Mouse (Mus musculus): ENCODE results near the gene Trim38.
"Not testable (repeated sequence)": the region's sequence is repeated elsewhere in the genome, so short reads cannot be mapped to it uniquely, and the experiment has no call there.

Trim38 gene

DNA sequence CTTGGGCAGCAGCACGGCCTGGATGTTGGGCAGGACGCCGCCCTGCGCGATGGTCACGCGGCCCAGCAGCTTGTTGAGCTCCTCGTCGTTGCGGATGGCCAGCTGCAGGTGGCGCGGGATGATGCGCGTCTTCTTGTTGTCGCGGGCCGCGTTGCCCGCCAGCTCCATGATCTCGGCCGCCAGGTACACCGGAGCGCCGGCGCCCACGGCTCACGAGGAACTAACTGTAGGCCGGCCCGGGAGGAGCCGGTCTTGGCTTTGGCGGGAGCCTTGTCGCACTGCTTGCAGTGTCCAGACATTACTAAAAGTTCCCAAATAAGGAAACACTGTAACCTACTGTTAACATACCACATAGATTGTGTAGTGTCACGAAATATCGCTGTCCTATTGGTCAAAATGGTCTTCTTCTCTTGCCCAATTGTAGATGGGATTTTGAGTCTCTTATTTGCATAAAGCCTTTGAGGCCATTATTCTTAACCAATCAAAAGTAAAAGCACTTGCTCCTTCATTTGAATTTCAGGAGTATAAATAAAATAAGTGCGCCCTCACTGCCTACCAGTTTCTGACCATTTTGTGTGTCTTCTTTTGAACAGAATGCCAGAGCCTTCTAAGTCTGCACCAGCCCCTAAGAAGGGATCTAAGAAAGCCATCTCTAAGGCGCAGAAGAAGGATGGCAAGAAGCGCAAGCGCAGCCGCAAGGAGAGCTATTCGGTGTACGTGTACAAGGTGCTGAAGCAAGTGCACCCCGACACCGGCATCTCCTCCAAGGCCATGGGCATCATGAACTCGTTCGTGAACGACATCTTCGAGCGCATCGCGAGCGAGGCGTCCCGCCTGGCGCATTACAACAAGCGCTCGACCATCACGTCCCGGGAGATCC is 23.3 kb upstream of the Trim38 start, which contains the start of gene Hist1h2bb:
Hist1h2bb (plus strand) TSS at position 534 of the 880 bp plus-strand sequence.
- CTCF ChIA-PET = not testable (repeated sequence)

DNA sequence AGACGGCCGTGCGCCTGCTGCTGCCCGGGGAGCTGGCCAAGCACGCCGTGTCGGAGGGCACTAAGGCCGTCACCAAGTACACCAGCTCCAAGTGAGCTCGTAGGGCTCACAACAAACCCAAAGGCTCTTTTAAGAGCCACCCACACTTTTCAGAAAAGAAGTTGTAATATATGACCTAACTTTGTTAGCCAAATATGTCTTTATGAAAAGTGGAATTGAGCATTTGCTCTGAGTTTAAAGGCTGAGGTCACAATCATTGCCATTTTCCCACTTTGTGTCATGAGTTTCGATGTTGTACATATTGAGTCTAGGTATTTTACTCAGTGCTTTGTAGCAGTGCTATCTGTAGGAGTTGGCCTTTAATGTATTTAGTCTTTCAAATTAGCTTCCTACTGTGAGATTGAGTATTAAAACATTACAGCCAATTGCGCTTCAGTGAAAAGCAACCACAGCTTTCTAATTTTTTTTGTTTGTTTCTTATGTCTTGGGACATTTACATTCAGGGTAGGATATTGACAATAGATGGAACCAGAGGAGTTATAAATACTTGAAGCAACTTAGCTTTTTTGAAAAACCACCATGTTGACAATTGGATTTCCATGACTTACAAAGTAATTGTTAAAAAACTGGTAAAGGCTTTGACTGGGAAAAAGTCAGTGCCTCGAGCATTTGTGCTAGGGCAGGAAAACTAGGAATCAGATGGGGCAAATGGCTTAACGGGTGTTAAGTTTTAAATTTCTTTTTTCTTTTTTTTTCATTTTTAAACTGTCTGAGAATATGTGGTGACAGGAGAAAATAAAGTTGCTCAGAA is 22.4 kb upstream of the Trim38 start:
- CTCF ChIA-PET = no interaction called here

DNA sequence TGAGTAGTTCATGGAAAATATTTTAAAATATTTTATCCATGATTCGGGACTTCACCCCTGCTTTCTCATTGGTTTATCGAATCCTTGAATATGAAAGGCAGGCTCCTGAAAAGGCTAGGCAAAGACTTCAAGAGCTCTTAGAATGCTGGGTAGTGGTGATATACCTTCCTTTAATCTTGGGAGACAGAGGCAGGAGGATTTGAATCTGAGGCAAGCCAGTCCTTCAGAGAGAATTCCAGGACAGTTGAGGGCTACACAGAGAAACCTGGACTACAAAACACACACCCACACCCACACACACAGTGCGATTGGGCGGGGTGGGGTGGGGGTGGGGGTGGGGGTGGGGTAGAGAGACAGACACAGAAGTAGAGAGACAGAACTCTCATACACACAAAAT is 21.8 kb upstream of the Trim38 start:
- CTCF ChIA-PET = no interaction called here

DNA sequence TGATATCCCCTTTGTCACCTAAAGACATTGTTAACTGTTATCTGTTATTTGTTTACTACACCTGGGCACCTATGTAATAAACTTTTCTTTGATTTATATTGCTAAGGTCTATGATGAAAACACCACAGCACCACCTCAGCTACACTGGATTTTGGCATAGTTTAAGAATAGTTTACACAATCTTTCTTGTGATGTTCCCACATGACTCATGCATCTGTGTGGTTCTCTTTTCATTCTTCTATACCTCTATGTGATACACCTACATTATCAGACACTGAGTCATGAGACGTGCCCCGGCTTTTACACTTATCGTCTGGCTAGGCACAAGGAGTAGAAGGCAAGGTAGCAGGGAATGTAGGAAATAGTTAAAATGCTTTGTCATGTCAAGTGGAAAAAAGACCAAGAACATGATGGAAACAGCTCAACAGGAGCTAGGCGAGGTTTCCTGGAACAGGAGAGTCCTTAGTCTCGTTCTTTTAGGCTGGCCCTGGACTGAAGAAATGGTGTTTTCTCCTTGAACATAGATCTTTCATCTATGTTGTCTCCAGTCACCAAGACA is 20.1 kb upstream of the Trim38 start:
- CTCF ChIA-PET = interaction anchor here (0.6 kb wide), 1 partner anchor 260 kb away, joined by 3 read pairs; no protein-coding TSS in a partner anchor

DNA sequence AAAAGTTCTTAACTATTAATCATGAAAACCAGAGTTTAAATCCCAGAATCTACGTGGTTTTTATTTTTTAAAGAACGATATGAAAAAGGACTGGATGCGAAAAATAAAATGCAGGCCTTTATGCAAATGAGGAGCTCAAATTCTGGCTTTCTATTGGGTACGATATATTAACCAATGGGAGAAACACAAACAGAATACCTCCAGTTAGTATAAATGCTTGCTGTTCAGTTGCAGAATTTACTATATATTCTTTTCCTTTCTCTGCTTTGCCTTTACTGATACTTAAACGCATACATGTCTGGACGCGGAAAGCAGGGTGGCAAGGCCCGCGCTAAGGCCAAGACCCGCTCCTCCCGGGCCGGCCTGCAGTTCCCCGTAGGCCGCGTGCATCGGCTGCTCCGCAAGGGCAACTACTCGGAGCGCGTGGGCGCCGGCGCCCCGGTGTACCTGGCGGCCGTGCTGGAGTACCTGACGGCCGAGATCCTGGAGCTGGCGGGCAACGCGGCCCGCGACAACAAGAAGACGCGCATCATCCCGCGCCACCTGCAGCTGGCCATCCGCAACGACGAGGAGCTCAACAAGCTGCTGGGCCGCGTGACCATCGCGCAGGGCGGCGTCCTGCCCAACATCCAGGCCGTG is 18.8 kb upstream of the Trim38 start, which contains the start of gene Hist1h2ab:
Hist1h2ab (plus strand) TSS at position 288 of the 639 bp plus-strand sequence.
- CTCF ChIA-PET = interaction anchor here (0.8 to 1.1 kb wide), 3 partner anchors 8 to 12 kb away, joined by 3 to 5 read pairs (median 4); partner anchors contain the start of gene Hist1h3a

DNA sequence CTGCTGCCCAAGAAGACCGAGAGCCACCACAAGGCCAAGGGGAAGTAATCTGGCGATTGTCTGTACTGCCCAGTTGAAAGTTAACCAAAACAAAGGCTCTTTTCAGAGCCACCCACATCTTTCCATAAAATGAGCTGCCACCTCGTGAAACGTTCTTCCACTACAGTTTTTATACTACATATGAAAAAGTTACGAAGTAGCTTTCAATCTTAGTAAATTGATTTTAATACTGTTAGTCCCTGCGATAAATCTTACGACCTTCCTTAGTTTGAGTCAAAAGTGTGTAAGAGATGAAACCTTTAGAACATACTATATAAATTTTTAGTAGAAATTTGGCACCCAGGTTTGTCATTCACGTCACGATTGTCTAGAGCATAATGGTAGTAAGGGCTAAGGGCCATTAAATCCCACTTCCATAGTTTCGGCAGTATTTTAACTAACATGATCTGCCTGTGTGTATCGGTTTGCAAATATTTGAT is 18.2 kb upstream of the Trim38 start:
- CTCF ChIA-PET = interaction anchor here (0.5 to 1.0 kb wide), 2 partner anchors 9 to 133 kb away, joined by 3 read pairs; no protein-coding TSS in a partner anchor

DNA sequence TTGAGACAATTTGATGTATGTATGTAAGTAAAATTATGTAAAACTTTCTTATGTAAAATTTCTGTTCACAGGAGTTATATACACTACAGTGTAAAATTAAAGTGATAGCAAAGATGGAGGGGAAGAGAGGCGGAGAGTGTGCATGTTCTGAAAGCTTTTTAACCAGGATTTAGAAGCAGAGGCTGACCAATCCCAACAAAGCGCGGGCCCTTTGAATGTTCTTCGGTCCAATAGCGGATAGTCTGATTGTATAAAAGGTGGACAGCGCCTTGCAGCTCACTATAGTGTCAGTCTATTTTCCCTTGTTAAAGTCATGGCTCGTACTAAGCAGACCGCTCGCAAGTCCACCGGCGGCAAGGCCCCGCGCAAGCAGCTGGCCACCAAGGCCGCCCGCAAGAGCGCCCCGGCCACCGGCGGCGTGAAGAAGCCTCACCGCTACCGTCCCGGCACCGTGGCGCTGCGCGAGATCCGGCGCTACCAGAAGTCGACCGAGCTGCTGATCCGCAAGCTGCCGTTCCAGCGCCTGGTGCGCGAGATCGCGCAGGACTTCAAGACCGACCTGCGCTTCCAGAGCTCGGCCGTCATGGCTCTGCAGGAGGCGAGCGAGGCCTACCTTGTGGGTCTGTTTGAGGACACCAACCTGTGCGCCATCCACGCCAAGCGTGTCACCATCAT is 17.5 kb upstream of the Trim38 start, which contains the start of gene Hist1h3b:
Hist1h3b (plus strand) TSS at position 201 of the 675 bp plus-strand sequence.
- CTCF ChIA-PET = interaction anchor here (0.5 to 1.0 kb wide), 2 partner anchors 9 to 132 kb away, joined by 3 read pairs; no protein-coding TSS in a partner anchor

DNA sequence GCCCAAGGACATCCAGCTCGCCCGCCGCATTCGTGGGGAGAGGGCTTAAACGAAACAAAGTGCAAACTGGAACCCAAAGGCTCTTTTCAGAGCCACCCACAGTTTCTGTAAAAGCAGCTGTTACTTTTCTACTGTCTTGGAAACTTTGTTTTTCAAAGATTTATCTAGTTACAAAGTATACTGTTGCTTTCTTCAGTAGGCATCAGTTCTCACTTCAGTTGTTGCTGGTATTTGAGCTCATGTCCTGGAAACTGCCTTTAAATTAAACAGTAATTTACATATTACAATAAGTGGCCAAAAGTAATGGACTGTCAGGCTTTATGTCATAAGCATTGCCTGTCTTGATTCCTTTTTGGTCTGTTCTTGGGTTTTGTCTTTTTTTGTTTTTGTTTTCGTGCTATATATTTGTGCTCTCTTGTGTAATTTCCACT is 17.0 kb upstream of the Trim38 start:
- CTCF ChIA-PET = no interaction called here

DNA sequence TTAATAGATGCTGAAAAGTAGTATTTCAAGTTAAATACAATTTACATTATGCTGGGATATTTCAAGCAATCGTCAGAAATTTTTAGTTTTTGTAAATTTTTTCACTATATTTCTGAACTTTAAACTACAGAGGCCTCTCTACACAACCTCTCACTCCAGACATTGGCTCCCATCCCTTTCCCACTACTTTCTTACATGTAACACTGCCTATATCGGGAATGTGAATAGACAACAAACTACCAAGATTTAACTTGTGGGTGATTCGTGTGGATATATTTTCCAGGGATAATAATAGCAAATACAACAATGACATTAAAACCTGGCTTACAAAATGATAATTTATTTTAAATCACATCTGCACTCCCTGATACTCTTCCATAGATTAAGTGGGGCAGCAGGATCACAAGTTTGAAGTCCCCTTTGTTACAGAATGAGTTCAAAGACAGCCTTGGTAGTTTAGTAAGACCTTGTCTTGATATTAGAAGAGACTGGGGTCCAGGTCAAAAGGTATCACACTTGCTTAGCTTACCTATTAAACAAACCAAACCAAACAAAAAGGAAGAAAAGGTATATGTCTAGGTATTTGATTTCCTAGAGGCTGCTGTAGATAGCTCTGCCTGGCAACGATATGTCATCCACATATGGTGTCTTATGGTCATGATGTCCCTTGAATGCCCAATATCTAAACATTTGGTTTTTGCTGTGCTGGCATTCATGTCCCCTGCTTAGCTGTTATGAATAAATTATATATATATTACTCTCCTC is 16.2 kb upstream of the Trim38 start:
- CTCF ChIA-PET = no interaction called here

DNA sequence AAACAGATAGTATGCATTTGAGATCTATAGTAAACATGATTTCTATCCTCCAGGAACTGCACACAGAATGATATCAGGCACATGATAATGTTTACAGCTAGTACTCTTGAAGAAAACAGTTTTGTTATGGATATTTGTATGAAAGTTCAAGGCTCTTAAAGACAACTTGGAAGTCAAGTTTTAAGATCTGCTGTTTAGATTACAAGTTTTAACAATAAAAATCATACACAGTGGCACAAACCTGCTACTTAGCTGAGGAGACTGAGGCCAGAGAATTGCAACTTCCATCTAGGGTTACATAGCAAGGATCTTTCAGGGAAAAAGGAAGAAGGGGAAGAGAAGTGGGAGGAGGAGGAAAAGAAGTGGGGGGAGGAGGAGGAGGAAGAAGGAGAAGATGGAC is 14.7 kb upstream of the Trim38 start:
- CTCF ChIA-PET = no interaction called here

DNA sequence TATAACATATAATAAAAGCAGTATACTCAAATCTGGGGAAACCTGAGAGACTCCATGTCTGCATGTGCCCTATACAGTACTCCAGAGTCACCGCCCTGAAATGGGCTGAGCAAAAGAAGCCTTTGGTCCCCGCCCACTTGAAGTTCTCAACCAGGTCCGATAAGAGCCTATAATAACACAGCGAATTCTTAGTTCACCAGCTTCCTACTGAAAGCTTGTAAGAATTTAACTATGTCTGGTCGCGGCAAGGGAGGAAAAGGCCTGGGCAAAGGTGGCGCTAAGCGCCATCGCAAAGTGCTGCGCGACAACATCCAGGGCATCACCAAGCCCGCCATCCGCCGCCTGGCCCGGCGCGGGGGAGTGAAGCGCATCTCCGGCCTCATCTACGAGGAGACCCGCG is 12.9 kb upstream of the Trim38 start, which contains the start of gene Hist1h4b:
Hist1h4b (plus strand) TSS at position 224 of the 400 bp plus-strand sequence.
- CTCF ChIA-PET = interaction anchor here (1.4 kb wide), 1 partner anchor 8 kb away, joined by 3 read pairs; no protein-coding TSS in a partner anchor

DNA sequence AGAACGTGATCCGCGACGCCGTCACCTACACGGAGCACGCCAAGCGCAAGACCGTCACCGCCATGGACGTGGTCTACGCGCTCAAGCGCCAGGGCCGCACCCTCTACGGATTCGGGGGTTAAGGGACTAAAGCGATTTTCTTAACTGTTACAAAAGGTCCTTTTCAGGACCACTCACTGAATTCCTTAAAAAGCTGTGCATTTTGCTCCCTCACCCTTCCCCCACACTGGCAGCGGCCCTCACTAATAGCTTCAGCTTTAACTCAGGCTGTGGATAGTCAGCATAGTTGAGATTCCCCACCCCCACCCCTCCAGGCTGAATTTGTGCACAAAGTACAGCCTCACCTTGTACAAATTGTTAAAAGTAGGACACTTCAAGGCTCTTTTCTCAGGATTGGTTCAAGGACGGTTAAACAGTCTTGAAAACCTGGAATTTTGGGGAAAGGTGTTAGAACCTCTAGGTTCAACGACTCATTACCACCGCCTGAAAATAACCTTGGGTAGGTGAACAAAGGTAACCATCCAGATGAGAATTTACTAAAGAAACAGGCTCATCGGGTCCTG is 12.4 kb upstream of the Trim38 start:
- CTCF ChIA-PET = interaction anchor here (0.6 to 1.4 kb wide), 2 partner anchors 9 to 882 kb away, joined by 3 to 5 read pairs; no protein-coding TSS in a partner anchor

DNA sequence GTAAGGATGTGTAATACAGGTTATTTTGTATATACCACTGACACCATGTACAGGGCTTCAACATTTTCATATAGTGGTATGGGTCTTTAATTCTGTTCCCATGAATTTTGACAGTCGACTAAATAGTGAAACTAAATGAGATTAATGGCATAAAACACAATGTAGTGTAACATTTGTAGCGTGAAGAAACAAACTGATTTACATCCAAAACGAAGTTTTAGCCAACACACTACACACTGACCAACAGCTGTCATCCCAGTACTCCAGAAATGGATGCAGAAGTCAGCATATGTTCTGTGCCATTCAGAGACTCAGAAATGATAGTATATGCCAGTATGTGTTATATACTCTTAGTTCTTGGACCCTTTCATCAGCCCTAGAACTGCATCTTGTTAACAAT is 11.8 kb upstream of the Trim38 start:
- CTCF ChIA-PET = interaction anchor here (0.6 to 1.4 kb wide), 2 partner anchors 9 to 881 kb away, joined by 3 to 5 read pairs; no protein-coding TSS in a partner anchor

DNA sequence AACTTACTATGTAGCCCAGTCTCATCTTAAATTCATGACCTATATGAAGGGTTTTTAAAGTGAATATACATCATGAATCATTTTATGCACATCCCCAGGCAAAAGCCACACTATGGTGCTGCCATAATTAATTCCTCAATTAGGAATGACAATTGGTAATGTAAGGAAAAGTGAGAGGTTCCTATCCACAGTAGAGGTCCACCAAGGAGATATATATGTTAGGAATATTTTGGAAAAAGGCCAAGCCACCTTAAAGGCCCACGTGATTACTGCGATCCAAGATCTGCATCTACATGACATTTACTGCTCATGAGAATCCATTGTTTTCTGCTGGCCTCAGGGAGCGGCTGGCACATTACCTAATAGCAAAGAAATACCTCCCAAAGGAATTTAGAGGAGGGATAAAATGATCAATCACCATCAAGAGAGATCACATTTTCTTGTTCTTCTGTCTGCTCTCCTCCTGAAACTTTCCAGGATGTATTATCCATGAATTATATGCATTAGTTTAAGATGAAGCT is 10.4 kb upstream of the Trim38 start:
- CTCF ChIA-PET = interaction anchor here (1.6 kb wide), 1 partner anchor 9 kb away, joined by 5 read pairs; the partner anchor contains the start of gene Hist1h2ab

DNA sequence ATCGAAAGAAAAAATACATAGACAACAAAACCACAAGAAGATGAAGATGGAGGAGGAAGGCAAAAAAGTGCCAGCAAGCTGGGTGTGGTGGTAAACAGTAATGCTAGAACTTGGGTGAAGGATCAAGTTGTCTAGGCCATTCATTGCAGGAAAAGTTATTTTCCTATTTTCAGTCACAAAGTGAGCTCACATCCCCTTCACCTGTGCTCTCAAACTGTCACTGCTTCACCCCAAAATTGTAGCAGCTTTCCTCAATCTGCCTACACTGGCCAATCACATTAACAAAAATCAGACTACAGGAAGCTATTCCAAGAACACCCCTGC is 9.8 kb upstream of the Trim38 start:
- CTCF ChIA-PET = interaction anchor here (1.6 kb wide), 1 partner anchor 9 kb away, joined by 5 read pairs; the partner anchor contains the start of gene Hist1h2ab

DNA sequence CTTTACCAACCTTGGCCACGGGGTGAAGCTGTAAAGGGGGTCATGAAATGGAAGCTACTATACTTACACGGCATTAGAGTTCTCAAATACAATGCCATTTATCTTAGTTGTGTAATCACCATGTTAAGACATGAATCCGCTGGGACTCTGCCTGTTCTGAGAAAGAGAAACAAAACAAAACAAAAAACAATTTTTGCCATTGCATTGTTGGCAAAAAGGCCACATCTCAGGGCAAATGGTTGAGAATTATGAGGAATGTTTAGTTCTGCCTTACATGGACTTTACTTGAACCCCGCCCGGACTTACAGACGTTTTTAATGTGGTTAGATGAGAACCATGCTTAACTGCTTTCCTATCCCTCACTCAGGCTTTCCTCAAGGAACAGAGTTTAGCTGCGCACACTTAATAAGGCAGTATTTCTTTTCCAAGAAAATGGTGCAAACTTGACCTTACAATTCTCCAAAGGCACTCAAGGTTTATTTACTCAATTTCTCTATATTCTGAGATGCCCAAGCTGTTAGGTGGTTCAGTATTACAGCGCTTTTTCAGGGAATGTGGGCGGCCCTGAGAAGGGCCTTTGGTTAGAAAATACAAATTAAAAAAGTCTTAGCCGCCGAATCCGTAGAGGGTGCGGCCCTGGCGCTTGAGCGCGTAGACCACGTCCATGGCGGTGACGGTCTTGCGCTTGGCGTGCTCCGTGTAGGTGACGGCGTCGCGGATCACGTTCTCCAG is 9.3 kb upstream of the Trim38 start:
- CTCF ChIA-PET = interaction anchor here (1.6 kb wide), 1 partner anchor 10 kb away, joined by 5 read pairs; the partner anchor contains the start of gene Hist1h2ab

DNA sequence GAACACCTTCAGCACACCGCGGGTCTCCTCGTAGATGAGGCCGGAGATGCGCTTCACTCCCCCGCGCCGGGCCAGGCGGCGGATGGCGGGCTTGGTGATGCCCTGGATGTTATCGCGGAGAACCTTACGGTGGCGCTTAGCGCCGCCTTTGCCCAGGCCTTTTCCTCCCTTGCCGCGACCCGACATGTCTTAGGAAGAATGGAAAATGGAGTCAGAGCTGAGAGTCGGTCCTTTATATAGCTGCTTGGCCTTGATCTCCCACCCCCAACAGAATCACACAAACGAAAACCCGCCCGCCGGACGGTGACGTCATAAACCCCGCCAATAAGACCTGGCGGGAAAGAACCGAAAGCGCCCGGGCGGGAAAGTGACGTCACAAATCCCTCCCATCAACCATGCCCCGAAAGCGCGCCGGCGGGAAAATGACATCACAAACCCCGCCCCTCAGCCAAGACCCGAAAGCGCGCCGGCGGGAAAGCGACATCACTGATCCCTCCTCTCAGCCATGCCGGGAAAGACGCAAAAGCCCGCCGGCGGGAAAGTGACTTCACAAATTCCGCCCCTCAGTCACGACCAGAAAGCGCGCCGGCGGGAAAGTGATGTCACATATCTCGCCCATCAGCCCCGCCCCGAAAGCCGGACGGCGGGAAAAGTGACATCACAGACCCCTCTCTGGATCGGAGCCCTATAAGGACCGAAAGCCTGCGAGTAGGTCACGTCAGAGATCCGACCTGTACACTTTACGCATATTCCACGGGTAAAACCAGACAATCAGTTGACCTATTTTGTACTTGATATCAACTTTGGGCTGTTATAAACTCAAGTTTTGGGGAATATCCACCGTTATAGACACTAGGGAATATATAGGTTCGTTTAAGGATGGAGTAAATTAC is 8.5 kb upstream of the Trim38 start, which contains the start of gene Hist1h4a:
Hist1h4a (minus strand) TSS at position 259 of the 893 bp plus-strand sequence.
- CTCF ChIA-PET = no interaction called here

Measured in spleen, embryonic (tissue).